Mouse (Mus musculus) megakaryocyte, embryonic 14.5 days (primary cell): ENCODE measurements at regions not wholly inside any gene's neighbourhood (a gene's known extent, or its start where the extent isn't known, plus 50 kb on each side); places are given as distances from the start of the nearest gene placed in this dataset.

Experiments
- FLI1 ChIP-seq: IDR thresholded peaks from 2 replicates; pipeline ENCODE4 v1.6.1; 2012; ENCODE audit warnings: low read length, inconsistent platforms, mixed read lengths
- GATA1 ChIP-seq: IDR thresholded peaks from 3 replicates; pipeline ENCODE4 v1.6.1; 2012; ENCODE audit warnings: mixed read lengths, low read length, inconsistent platforms, borderline replicate concordance

GRCm38 (mm10) chr6:94792312-94792711 lies 92.4 kb upstream of the Lrig1 start:
- TF ChIP-seq GATA1 = no peak
- TF ChIP-seq FLI1 = no peak
